Mouse (Mus musculus): Measurements from ENCODE around the gene Gckr.

- TF ChIP-seq USF1 (IDR thresholded peaks at IDR 0.05; ENCODE audit: low read depth, low read length): no peak
- TF ChIP-seq CTCF (conservative IDR thresholded peaks at IDR 0.05 in 1 of 2, IDR thresholded peaks at IDR 0.05 in 1 of 2; ENCODE audit: low read depth in 2 of 2, low read length in 2 of 2): no peak
- no peak for TF ChIP-seq POLR2A (IDR thresholded peaks at IDR 0.05; ENCODE audit: low read depth, low read length)
These were observed 17.8 kb upstream of the Gckr start for GRCm38 (mm10) chr5:31279245-31279988.

Data from CH12.LX (cell line).